Mouse (Mus musculus) erythroblast, adult 5-6 weeks (primary cell): ENCODE data around the gene Ptpre. TPM values are rescaled to one million over a fixed set of nuclear protein-coding genes. Genes with fewer than 3 reads are reported as not detected.

Source experiments
- ATAC-seq: replicated peaks from 2 replicates; pipeline ENCODE4 v1.8.0; 2016; ENCODE audit warnings: moderate number of reproducible peaks, mild to moderate bottlenecking, moderate TSS enrichment, inconsistent platforms; ENCODE audit not compliant: poor library complexity, low FRiP score, severe bottlenecking
- total RNA-seq, 2 experiments: library from RNA; stranded (forward) in 1 of 2; stranded (reverse) in 1 of 2; fragments of 150-400 nt in 1 of 2; fragments of 200-764, 138-1000 nt in 1 of 2; gene quantifications; 2 replicates each; pipeline versions ENCODE4 v1.2.3 to v1.2.4; 2015 to 2017; ENCODE audit warnings: low replicate concordance in 2 of 2

Gene Ptpre
- total RNA-seq, 2 experiments from 2014 or later, result 11.9 to 19.7 TPM

DNA sequence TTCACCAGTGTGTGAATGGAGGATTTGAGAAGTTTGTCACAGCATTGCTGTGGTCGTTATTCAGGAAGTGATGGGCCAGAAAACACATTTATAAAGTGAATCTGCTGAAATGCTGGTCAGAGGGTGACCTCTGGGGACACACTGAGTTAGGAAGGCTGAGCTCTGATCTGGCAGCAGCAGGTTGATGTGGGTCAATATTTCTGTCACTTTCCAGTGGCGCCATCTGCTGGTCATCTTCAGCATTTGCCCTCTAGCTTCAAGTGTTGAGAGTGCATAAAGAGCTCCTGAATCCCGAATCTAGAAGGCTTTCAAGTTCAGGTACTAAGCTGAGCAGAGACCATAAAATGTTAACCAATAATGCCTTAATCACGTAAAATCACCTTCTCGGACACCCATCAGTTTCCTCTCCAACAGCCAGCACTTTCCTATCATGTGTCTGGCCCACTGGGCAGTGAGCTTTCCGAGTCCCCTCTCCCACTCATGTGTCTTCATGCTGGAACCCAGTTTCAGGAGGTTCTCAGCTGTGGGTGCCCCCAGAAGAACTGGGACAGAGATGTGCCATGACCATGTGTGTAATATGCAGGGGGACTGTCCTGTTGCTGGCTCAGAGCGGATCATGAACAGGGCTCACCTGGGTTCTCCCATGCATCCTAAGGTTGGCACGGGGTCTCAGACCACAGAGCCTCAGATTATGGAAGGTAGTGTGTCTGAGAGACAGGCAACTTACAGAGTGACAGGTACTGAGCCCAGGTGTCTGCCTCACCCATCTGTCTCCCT is 94.7 kb downstream of the Ptpre start:
- ATAC-seq, result peak; percentile 77

DNA sequence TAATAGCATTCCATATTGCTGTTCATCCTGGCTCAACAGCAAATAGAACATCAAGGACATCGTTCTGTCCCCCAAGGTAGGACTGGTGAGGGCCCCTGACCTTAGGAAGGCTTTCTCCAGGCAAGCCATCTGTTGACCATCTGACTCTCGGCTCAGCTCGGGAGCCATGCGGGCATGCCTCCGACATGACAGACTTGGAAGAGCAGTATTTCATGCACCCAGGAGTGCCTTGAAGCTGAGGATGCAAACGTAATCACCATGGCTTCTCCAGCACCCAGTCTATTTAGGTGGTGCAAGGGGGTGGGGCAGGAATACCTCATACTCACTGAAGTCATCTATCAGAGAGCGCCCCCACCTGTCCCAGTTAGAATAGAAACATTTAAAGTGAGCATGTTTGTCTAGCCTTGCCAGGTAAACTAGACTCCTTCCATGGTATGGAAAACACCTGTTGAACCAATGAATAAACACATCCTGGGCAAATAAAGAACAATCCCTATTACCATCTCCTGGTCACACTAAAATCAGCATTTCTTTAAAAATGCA is 95.5 kb downstream of the Ptpre start:
- ATAC-seq, result no peak

- ATAC-seq, result no peak
Observed at GRCm38 (mm10) chr7:135634851-135635624, 97.8 kb downstream of the Ptpre start.

DNA sequence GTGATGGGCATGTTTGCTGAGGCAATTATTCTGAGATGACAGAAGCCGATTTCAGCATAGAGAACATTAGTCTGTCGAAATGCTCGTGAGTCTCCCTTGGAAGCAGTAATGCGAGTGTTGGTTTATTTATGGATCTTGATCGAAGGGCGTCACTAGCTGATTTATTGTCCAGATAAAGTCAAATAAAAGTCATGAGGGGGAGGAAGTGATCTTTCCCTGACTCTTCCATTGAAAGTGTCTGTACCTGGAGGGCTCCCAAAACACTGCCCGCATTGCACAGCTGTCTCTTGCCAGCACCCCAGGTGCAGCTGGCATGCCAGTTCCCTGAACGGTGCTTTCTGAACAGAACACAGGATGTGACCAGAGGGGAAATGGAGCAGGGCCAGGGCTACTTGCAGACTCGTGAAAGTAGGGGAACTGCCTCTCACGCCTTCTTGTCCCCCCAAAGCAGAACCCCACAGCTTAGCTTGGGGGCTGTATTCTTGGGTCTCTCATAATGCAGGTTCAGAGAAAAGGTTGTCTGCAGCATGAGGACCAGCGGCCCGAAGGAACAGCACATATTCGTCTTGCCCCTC is 100.2 kb downstream of the Ptpre start:
- no peak for ATAC-seq

DNA sequence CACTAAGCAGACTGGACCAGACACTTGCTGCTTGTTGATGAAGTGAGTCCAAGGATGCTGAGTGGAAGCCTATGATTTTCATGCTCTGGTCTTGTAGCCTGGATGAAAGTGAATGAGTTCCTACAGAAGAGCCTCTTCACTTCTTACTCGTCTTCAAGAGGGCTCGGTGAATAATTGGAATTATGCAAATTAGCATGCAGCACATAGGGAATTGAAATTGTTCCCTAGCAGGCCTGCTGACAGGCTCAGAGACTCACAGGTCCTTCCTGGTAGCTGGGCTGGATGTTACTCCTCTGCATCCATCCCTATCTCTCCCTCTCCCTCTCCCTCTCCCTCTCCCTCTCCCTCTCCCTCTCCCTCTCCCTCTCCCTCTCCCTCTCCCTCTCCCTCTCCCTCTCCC is 102.1 kb downstream of the Ptpre start:
- ATAC-seq, result no peak

DNA sequence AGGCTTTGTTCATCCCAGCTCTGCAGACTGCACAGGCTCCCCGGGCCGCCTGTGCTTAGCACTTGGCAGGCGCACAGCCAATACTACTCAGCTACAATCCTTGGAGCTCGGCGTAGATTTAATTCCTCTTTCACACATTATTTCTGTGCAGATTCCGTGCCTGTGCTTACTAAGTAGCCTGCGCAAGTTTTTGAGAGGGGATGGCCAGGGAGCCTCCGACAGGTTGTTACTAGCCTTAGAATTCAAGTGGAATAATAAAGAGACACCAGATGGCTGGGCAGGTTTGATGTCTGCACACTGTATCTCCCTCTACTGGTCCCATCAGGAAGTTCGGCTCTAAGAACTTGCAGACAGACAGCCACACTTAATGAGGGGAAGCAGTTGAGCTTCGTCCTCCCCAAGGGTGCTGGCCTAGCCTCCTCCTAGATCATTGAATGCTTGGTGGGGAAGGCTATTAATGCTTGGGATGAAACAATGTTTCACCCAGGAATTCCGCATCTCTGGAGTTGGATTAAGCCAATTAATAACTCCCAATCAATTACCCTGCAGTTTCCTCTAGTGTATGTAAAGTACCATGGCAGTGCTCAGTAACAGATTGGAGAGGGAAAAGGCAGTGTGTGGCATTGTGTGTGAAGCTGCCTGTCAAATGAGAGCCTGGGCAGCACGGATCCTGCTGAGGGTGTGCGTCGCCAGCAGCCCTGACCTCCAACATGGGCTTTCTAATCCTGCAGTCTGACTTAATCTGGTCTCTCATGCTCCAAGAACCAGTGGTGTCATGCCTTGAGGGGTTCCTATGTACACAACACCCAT is 104.6 kb downstream of the Ptpre start:
- ATAC-seq, result no peak

DNA sequence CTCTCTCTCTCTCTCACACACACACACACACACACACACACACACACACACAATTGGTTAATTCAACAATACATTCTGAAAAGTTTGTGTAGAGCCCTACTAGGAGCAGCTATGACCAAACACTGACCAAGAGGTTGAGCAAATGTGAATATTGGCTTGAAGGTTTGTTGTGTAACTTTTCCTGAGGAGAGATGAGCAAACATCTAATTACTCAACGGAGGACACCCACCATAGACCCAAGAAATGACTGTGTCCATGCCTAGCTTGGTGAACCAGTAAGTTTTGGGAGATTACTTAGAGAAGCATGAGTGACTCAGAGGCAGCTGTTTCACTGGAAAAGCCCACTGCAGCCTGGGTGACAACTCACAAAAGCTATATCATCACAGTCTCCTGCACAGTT is 107.2 kb downstream of the Ptpre start:
- no peak for ATAC-seq

GRCm38 (mm10) chr7:135646976-135647375 is 109.7 kb downstream of the Ptpre start:
- no peak for ATAC-seq

DNA sequence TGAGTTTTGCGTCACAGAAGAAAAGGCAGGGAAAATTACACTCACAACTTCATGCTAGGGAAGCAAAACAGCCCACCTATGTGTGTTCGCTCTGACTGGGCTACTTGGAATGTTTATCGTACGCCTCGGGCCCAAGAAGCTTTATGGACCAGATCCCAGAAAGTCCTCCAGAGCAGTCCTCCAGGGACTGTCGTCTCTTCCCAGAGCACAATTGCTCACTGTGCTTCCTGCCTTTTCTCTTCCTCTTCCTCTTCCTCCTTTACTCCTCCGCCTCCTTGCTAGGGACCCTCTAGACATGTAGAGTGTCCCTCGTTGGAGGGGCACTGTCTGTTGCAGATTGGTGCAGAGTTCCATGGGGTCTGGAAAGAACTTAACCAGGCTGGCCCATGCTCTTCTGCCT is 111.5 kb downstream of the Ptpre start:
- ATAC-seq, result no peak

DNA sequence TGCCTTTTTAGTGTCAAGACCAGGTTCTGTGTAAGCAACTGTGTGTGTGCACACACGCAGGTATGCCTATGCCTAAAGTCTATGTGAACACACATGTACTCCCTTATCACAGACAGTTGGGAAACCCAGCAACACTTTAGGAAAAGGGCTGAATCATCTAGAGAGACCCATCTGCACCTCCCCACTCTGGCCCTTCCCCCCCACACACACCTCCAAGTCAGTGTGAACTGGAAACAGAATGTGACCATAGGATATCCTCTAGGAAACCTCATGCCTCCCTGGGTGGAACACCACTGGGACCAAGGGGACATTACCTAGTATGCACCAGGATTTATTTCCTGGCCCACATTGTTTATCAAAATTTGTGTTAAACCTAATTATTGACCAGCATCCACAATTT is 112.0 kb downstream of the Ptpre start:
- no peak for ATAC-seq

DNA sequence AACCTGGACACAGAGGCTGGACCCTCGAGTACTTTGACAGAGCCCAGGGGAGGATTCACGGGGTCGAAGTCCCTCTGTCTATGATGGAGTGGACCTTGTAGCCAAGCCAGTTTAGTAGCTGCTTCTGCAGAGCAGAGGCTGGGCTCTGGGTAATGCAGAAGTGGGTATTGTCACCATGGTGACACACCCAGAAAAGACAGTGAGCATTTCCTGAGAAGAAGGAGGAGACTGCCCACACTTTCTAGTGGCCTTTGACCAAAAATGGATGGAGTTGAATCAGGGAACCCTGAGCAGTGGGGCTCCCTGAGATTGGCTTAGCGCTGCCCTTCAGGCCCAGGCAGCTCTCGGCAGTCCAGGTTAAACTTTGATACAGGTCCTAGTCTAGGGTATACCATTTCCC is 112.8 kb downstream of the Ptpre start:
- no peak for ATAC-seq

DNA sequence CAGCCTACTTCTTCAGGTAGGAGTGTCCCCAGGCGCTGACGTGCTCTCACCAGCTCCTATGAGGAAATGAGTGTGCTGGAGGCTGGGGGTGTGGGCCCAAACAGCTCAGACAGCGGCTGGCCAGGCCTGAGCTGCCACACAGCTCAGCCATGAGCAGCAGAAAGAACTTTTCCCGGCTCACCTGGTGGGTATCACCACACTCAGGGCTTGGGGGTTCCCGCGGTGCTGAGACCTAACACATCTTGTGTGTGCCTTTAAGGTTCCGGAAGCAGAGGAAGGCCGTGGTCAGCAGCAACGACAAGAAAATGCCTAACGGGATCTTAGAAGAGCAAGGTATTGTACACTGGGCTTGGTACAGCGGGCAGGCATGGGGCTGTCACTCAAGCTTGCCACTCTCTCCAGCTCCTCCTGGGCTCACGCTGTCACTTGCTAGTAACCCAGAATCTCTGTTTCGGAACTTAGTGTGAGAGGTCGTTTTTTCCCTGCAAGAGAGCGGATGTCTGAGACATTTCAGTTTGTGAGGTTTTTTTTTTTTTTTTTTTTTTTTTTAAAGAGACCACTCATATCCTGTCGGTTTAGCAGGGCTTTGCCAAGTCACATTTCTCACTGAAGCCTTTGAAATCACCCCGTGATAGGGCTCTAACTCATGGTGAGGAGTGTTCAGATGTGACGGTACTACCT is 114.7 kb downstream of the Ptpre start:
- ATAC-seq, result no peak

GRCm38 (mm10) chr7:135652781-135653180 is 115.5 kb downstream of the Ptpre start:
- no peak for ATAC-seq

GRCm38 (mm10) chr7:135653601-135654000 is 116.3 kb downstream of the Ptpre start:
- no peak for ATAC-seq

DNA sequence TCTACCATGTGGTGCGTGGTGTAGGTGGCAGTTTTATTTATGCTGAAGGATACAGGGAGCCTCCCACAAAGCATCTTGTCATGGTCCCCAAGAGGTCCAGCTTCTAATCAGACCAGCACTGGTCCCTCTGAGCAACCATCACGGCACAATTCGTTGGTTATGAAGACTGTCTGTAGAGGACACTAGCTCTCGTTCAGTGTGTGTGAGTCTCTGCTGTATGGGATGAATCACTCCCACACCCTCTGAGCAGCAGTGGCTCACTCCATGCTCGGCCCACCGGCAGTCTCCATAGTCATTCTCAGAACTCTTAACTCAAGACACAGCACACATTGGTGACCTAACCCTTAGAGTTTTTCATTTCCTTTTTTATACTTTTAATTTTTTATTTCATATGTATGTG is 117.0 kb downstream of the Ptpre start:
- no peak for ATAC-seq

- ATAC-seq, result no peak
Observed at GRCm38 (mm10) chr7:135655113-135655512, 117.8 kb downstream of the Ptpre start.

- no peak for ATAC-seq
Observed at GRCm38 (mm10) chr7:135658150-135658549, 120.9 kb downstream of the Ptpre start.

DNA sequence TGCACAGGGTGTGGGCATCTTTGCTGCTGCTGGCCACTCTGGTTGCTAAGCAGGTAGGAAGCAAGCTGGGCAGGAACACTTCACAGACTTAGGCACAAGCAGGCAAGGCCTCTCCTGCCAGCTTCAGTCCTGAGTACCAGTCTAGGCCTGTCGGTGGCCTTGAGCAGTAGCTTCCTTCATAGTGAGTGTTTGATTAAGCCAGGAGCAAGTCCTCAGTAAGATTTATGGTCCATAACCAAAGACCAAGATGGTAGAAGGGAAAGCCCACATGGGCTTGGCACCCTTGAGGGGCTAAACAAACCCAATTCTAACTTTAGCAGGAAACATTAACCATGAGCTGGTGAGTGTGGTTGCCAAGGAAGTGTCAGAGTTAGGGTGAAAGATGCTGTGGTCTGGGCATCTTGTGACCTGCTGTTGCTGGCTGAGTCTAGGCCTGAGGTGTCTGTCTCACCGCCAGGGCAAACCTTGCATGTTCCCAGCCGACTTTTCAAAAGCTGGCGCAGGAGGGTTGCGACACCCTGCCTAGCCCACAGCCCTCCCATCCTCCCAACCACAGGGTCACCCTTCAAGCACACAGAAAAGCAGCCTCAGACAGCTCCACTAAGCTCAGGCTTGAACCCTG is 122.1 kb downstream of the Ptpre start:
- no peak for ATAC-seq

GRCm38 (mm10) chr7:135660314-135660713 is 123.0 kb downstream of the Ptpre start:
- no peak for ATAC-seq
